ENCODE assay signal across 42 mouse cellular contexts in the genomic region with DNA sequence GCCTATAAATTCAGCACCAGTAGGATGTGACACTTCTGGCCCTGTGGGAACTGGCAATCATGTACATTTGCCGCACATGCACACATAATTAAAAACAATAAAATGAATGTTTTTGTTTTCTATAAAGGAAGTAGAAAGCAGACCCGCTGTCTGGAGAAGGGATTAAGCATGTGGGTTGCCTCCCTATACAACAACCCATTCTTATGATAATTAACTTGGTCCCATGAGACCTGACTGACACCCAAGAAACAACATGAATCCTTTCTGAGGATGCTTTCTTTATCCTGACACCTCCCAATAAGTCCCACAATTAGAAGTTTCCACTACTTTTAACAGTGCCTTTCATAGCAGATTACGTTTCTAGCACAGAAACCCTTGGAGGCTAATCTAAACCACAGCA. TPM values are rescaled to one million over a fixed set of nuclear protein-coding genes. Genes with fewer than 3 reads are reported as not detected.
"Had no signal": no experiment of that assay in that cellular context is flagged by ENCODE, and none has a peak within 500 bp of the region (broad histone marks: within the 10 kb centered on the region; RNA-seq: fewer than 3 reads in every experiment).

No protein-coding gene starts in this region.

- H3K9ac ChIP-seq: heart, embryonic 12.5 days; hindbrain, embryonic 13.5 days; hindbrain, embryonic 15.5 days; kidney, embryonic 15.5 days; limb, embryonic 13.5 days; limb, embryonic 15.5 days; liver, embryonic 12.5 days had no signal

- H3K27me3 ChIP-seq: heart, embryonic 12.5 days; hindbrain, embryonic 13.5 days; hindbrain, embryonic 15.5 days; kidney, embryonic 15.5 days; limb, embryonic 13.5 days; limb, embryonic 15.5 days; liver, embryonic 12.5 days had no signal

- H3K9me3 ChIP-seq: heart, embryonic 10.5 days; hindbrain, embryonic 15.5 days; kidney, embryonic 15.5 days; limb, embryonic 15.5 days; liver, embryonic 12.5 days had no signal

- ATAC-seq: hindbrain, postnatal 0 days; intestine, embryonic 16.5 days; liver, embryonic 12.5 days had no signal

- H3K27ac ChIP-seq: heart, embryonic 10.5 days; hindbrain, embryonic 13.5 days; hindbrain, embryonic 15.5 days; hindbrain, postnatal 0 days; kidney, embryonic 15.5 days; kidney, postnatal 0 days; limb, embryonic 13.5 days; limb, embryonic 15.5 days; liver, embryonic 12.5 days had no signal

- H3K4me1 ChIP-seq: heart, embryonic 10.5 days; heart, embryonic 12.5 days; kidney, embryonic 15.5 days; limb, embryonic 13.5 days; limb, embryonic 15.5 days; liver, embryonic 12.5 days had no signal

- H3K4me2 ChIP-seq: heart, embryonic 12.5 days; hindbrain, embryonic 13.5 days; hindbrain, embryonic 15.5 days; kidney, embryonic 15.5 days; limb, embryonic 13.5 days; limb, embryonic 15.5 days; liver, embryonic 12.5 days had no signal

- H3K4me3 ChIP-seq: heart, embryonic 10.5 days; heart, embryonic 12.5 days; hindbrain, embryonic 13.5 days; hindbrain, embryonic 15.5 days; kidney, embryonic 15.5 days; limb, embryonic 13.5 days; limb, embryonic 15.5 days; liver, embryonic 12.5 days had no signal

- DNase-seq: gastrocnemius, postnatal 14 days; gastrocnemius, postnatal 36 days; heart, adult 18-20 months; heart, postnatal 10 days; heart, postnatal 36 days; kidney, adult 11 months; kidney, adult 2 months; kidney, adult 9 months; kidney, postnatal 14 days; kidney, postnatal 36 days; layer of hippocampus, postnatal 36 days; left cerebral cortex, postnatal 4 days had no signal

RNA-seq across cellular contexts. Expression of a gene that starts 10.8 kb away (rescaled TPM):
- total RNA-seq: gastrocnemius, adult 18-20 months; gastrocnemius, adult 8-10 months; gastrocnemius, postnatal 14 days; gastrocnemius, postnatal 36 days; heart, adult 18-20 months; heart, adult 8-10 months; heart, postnatal 10 days; heart, postnatal 36 days; hematopoietic stem cell, adult 5-6 weeks; hindbrain, postnatal 0 days; layer of hippocampus, adult 18-20 months; layer of hippocampus, adult 8-10 months; layer of hippocampus, postnatal 14 days; layer of hippocampus, postnatal 36 days; left cerebral cortex, adult 18-20 months; left cerebral cortex, adult 8-10 months; left cerebral cortex, postnatal 10 days; left cerebral cortex, postnatal 25 days; left cerebral cortex, postnatal 4 days; liver, adult 2 months had no signal
- polyA plus RNA-seq: heart, embryonic 10.5 days; heart, embryonic 12.5 days; heart, embryonic 14.5 days; heart, embryonic 16.5 days; hindbrain, embryonic 11.5 days; hindbrain, embryonic 13.5 days; hindbrain, embryonic 15.5 days; hindbrain, postnatal 0 days; intestine, embryonic 14.5 days; intestine, embryonic 16.5 days; kidney, adult 2 months; kidney, embryonic 15.5 days; kidney, postnatal 0 days; large intestine, adult 2 months; limb, embryonic 11.5 days; limb, embryonic 13.5 days; limb, embryonic 15.5 days; liver, adult 2 months; liver, embryonic 12.5 days had no signal

RNA-seq across cellular contexts. Expression of a gene that starts 36.9 kb away (rescaled TPM):
- total RNA-seq: gastrocnemius, adult 18-20 months; gastrocnemius, adult 8-10 months; gastrocnemius, postnatal 14 days; gastrocnemius, postnatal 36 days; heart, adult 18-20 months; heart, adult 8-10 months; heart, postnatal 10 days; heart, postnatal 36 days; hindbrain, postnatal 0 days; layer of hippocampus, adult 18-20 months; layer of hippocampus, adult 8-10 months; layer of hippocampus, postnatal 14 days; layer of hippocampus, postnatal 36 days; left cerebral cortex, adult 18-20 months; left cerebral cortex, adult 8-10 months; left cerebral cortex, postnatal 10 days; left cerebral cortex, postnatal 25 days; left cerebral cortex, postnatal 4 days; liver, adult 2 months had no signal
- polyA plus RNA-seq: gonadal fat pad, adult 2 months; heart, embryonic 10.5 days; heart, embryonic 12.5 days; heart, embryonic 14.5 days; heart, embryonic 16.5 days; intestine, embryonic 14.5 days; intestine, embryonic 16.5 days; kidney, adult 2 months; kidney, embryonic 15.5 days; kidney, postnatal 0 days; large intestine, adult 2 months; limb, embryonic 13.5 days; limb, embryonic 15.5 days; liver, adult 2 months; liver, embryonic 12.5 days had no signal
